Mouse (Mus musculus) testis, adult 2 months (tissue): ENCODE measurements at regions not wholly inside any gene's neighbourhood (a gene's known extent, or its start where the extent isn't known, plus 50 kb on each side); places are given as distances from the start of the nearest gene placed in this dataset.

Source experiments
- CTCF ChIP-seq: fragments of 200-500 bp; IDR thresholded peaks from 2 replicates; pipeline ENCODE4 v1.5.1; 2012; ENCODE audit warnings: low read depth, mild to moderate bottlenecking, inconsistent platforms, low read length, moderate library complexity; ENCODE audit not compliant: control insufficient read depth, insufficient read depth, insufficient replicate concordance
- POLR2A ChIP-seq: fragments of 200-500 bp; IDR thresholded peaks from 2 replicates; pipeline ENCODE4 v1.6.1; 2012; ENCODE audit warnings: low read depth, mild to moderate bottlenecking, inconsistent platforms, low read length, moderate library complexity; ENCODE audit not compliant: control insufficient read depth

DNA sequence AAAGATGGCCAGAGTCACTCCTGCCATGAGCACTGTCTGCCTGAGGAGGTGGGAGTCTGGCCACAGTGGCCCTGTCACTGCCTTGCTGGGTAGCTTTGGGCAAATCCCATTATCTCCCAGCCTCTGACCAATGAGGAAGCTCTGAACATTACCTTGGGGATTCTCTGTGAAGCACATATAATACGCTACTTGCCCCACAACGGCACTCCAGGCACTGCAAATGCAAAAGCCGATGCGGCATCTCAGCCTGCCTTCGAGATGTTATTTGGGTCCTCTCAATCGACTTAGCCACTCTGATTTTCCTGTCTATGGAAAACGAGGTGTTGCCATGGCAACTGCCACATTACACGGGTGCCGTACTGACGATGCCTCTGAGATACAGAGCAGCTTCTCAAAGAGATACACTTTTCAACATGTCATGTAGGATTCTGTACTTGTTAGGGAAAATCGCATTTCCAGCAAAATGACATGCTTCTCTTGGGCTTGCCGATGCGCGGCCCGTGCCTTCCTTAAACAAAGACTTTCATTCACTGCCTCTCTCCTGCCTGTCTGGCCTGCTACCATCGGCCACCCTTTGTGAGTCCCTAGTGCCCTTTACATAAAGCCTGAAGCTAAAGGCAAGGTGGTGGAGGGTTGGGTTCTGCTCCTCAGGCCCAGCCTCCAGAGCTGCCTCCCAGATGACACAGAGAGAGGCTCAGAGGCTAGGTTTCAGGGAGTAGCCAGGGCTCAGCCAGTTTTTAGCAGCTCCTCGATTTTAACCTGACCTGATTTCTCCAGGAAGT lies 355.0 kb downstream of the Rps24 start:
- TF ChIP-seq CTCF (no peak), POLR2A (no peak)
